Mouse (Mus musculus): ENCODE measurements around the gene Slc38a10.

Gene Slc38a10

DNA sequence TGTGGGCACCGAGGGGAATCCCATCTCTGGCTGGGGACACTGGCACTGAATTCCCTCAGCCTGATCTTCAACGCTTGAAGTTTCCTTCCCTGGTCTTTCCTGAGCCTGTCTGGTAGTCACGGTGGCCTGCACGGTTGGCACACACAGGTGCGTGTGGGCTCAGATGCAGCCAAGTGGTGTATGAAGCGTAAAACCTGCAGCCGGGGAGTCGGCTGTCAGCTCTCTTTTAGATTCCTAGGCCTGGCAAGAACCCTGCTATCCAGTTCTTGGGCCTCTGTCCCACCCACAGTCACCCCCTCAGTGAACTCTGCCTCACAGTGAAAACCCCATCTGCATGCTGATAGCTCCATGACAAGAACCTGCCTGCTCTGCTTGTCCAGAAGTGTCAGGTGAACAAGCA lies 90.5 kb downstream of the Slc38a10 start:
- no peak for ATAC-seq (ENCODE audit: low TSS enrichment)

DNA sequence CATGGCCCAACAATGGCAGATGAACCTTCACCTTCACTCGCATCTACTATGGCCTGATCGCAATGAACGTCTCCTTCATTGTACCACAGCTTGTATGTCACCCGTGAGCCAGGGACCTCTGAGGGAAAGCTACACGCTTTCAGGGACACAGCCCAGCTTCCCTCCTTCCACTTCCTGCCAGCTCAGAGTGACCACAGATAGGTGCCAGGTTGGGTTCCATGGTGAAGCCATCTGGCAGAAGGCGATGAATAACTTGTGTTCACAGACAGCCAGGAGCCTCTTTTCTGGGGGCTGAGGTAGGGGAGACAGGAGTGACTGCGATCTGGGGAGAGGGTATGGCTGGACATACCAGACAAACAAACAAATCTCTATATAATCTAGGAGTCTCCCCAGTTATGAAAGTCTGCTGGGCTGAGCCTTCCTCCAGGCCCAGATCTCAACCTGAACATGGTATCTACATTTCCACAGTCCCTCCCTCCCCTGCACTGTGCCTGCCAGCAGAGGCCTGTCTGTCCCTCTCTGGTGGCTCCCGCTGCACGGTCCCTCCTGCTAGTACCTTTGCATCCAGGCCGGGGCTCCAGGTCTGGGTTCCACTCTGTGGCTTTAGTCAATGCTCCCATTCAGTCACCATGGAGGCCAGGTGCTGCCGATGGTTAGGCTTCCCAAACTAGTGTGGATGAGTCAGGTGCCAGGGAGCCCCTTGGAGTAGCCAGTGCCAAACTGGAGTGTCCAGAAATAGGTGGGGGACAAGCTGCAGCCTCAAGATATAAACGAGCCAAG lies 95.0 kb downstream of the Slc38a10 start:
- ATAC-seq (ENCODE audit: low TSS enrichment): no peak
